Mouse (Mus musculus) heart, embryonic 13.5 days (tissue): ENCODE measurements around the gene Shank1. TPM values are rescaled to one million over a fixed set of nuclear protein-coding genes. Genes with fewer than 3 reads are reported as not detected.

Experiments
- ATAC-seq: fragments of 200-750 bp; cut with Nextera tagmentation; 2 replicates; pipeline ENCODE4 v1.8.0; 2017; ENCODE audit warnings: moderate TSS enrichment; ENCODE audit not compliant: insufficient number of reproducible peaks, low FRiP score, low TSS enrichment; ENCODE audit errors: extremely low read depth
- H3K27ac ChIP-seq: fragments of 300-500 bp; sonication (generic); replicated peaks from 2 replicates; pipeline ENCODE4 v1.5.1; 2015; ENCODE audit warnings: moderate library complexity, mild to moderate bottlenecking, inconsistent platforms
- H3K27me3 ChIP-seq: fragments of 300-500 bp; sonication (generic); replicated peaks from 2 replicates; pipeline ENCODE4 v1.6.1; 2015; ENCODE audit warnings: mild to moderate bottlenecking, inconsistent platforms
- H3K36me3 ChIP-seq: fragments of 300-500 bp; sonication (generic); 2 replicates; pipeline ENCODE4 v1.6.1; 2015; ENCODE audit warnings: mild to moderate bottlenecking, inconsistent platforms
- H3K4me1 ChIP-seq: fragments of 300-500 bp; sonication (generic); 2 replicates; pipeline ENCODE4 v1.6.1; 2015; ENCODE audit warnings: inconsistent platforms
- H3K4me2 ChIP-seq: fragments of 300-500 bp; sonication (generic); 2 replicates; pipeline ENCODE4 v1.6.1; 2015; ENCODE audit warnings: inconsistent platforms, mild to moderate bottlenecking, moderate library complexity
- H3K4me3 ChIP-seq: fragments of 300-500 bp; sonication (generic); 2 replicates; pipeline ENCODE4 v1.5.1; 2015; ENCODE audit warnings: moderate library complexity, mild to moderate bottlenecking, inconsistent platforms
- H3K9ac ChIP-seq: fragments of 300-500 bp; sonication (generic); 2 replicates; pipeline ENCODE4 v1.6.1; 2015; ENCODE audit warnings: inconsistent platforms, mild to moderate bottlenecking, moderate library complexity
- H3K9me3 ChIP-seq: fragments of 300-500 bp; sonication (generic); 2 replicates; pipeline ENCODE4 v1.6.1; 2016; ENCODE audit warnings: inconsistent platforms
- WGBS: fragments of 180-500 bp; shearing (Covaris S2); methylation state at CpG from one replicate; pipeline ENCODE4 v1.1.7; 2015; ENCODE audit warnings: mixed read lengths; 5-methylcytosine and 5-hydroxymethylcytosine counted together
- polyA plus RNA-seq: library from polyadenylated mRNA; unstranded; fragments of >200 nt; fragmentation: Nextera tagmentation; extraction: Ambion mirVana; gene quantifications from 2 replicates; pipeline ENCODE4 v1.2.1, GENCODE M21; 2015

Shank1 gene
- polyA plus RNA-seq, 1 experiment from 2014 or later, result 0.80 TPM

DNA sequence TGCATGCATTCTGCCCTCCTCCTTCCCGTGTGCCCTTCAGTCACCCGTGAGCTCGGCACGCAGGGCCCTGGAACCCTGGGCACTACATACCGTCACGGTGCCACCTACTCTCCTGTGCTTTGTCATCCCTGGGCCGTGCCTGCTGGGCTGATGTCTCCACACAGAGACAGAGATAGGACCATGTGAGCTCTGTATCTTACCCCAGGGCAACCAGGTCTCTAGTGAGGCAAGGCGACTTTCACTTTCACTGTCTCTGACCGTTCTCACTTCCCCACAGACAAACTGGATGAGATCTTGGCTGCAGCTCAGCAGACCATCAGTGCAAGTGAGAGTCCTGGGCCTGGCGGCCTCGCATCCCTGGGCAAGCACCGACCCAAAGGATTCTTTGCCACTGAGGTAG is 34.6 kb downstream of the Shank1 start:
- Histone ChIP-seq H3K4me1 (peaks cover 11% of the 10 kb centered on the region), H3K36me3 (no peaks in the 10 kb centered on the region), H3K4me3 (no peak overlapping the region), H3K9ac (no peak overlapping the region), H3K27ac (no peak overlapping the region), H3K9me3 (no peaks in the 10 kb centered on the region), H3K4me2 (no peak overlapping the region), H3K27me3 (peaks cover 95% of the 10 kb centered on the region)
- WGBS, result 54% methylated on average over 12 of the region's 12 CpGs
- no peak for ATAC-seq

DNA sequence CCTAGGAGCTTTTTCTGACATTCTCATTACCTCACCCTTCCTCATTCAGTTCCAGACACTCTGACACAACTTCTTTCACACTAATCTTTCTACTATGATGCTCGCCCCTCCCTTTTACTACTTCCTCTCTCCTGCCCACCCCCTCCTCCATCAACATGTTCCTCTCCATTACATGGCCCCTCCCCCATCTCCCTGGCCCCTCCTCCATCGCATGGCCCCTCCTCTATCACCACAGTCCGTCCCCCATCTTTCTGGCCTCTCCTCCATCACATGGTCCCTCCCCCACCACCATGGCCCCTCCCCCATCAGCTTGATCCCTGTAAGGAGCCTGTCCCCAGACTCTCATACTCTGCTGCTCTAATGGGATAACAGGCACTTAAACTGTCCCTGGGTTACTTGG is 39.0 kb downstream of the Shank1 start:
- 11% methylated on average over 3 of the region's 3 CpGs for WGBS
- no peaks in the 10 kb centered on the region for H3K36me3 ChIP-seq
- no peaks in the 10 kb centered on the region for H3K9me3 ChIP-seq
- no peak overlapping the region for H3K27ac ChIP-seq
- ATAC-seq, result no peak
- no peak overlapping the region for H3K4me2 ChIP-seq
- peaks cover 97% of the 10 kb centered on the region for H3K27me3 ChIP-seq
- peaks cover 28% of the 10 kb centered on the region for H3K4me1 ChIP-seq
- no peak overlapping the region for H3K4me3 ChIP-seq
- H3K9ac ChIP-seq, result no peak overlapping the region

DNA sequence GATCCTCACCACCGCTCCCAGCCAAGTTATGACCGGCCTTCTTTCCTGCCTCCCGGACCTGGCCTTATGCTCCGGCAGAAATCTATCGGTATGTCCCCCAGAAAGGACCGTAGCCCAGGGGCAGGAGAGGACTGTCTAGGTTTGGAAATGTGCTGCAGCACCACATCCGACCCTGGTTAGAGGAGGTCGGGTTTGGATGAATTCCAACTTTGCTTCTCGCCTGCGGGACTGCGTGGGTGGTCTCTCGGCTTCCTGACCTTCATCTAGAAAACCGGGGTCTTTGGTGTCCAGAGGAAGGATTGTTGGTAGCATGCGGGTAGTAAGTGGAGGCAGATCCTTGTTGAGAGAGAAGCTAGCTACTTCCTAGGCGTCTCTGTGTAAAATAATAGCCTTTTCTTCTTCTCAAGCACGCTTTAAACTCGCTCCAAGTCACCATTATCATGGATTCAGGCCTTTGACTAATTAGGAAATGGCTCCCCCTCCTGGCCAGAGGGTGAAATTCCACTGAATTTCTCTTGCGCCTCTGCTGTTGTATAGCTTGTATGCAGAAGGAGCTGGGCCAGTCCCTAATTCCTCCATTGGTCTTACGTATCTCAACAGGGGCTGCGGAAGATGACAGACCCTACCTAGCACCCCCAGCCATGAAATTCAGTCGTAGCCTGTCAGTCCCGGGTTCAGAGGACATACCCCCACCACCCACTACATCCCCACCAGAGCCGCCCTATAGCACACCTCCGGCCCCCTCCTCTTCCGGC is 41.1 kb downstream of the Shank1 start:
- no peak for ATAC-seq
- H3K4me3 ChIP-seq, result peak overlapping the region; percentile 41
- 5% methylated on average over 25 of the region's 25 CpGs for WGBS
- no peak overlapping the region for H3K27ac ChIP-seq
- H3K36me3 ChIP-seq, result no peaks in the 10 kb centered on the region
- H3K9ac ChIP-seq, result peak overlapping the region; percentile 70
- H3K27me3 ChIP-seq, result peaks cover 100% of the 10 kb centered on the region
- H3K4me2 ChIP-seq, result peak overlapping the region; percentile 72
- H3K9me3 ChIP-seq, result no peaks in the 10 kb centered on the region
- peaks cover 31% of the 10 kb centered on the region for H3K4me1 ChIP-seq

- Histone ChIP-seq H3K4me3 (peak overlapping the region; percentile 32), H3K4me1 (peaks cover 38% of the 10 kb centered on the region), H3K4me2 (peak overlapping the region; percentile 53), H3K36me3 (no peaks in the 10 kb centered on the region), H3K9ac (no peak overlapping the region), H3K27me3 (peaks cover 100% of the 10 kb centered on the region), H3K9me3 (no peaks in the 10 kb centered on the region), H3K27ac (no peak overlapping the region)
- ATAC-seq, result no peak; the same call in 1 of the 2 replicates
- 4% methylated on average over 71 of the region's 71 CpGs for WGBS
These were observed 42.1 kb downstream of the Shank1 start for GRCm38 (mm10) chr7:44351881-44352749.

GRCm38 (mm10) chr7:44352750-44353600 is 42.9 kb downstream of the Shank1 start:
- ATAC-seq, result no peak
- WGBS, result 3% methylated on average over 71 of the region's 71 CpGs
- Histone ChIP-seq H3K4me3 (peak overlapping the region; percentile 32), H3K4me2 (peak overlapping the region; percentile 53), H3K36me3 (no peaks in the 10 kb centered on the region), H3K9ac (peak overlapping the region; percentile 38), H3K27ac (no peak overlapping the region), H3K4me1 (peaks cover 47% of the 10 kb centered on the region), H3K27me3 (peaks cover 100% of the 10 kb centered on the region), H3K9me3 (no peaks in the 10 kb centered on the region)

DNA sequence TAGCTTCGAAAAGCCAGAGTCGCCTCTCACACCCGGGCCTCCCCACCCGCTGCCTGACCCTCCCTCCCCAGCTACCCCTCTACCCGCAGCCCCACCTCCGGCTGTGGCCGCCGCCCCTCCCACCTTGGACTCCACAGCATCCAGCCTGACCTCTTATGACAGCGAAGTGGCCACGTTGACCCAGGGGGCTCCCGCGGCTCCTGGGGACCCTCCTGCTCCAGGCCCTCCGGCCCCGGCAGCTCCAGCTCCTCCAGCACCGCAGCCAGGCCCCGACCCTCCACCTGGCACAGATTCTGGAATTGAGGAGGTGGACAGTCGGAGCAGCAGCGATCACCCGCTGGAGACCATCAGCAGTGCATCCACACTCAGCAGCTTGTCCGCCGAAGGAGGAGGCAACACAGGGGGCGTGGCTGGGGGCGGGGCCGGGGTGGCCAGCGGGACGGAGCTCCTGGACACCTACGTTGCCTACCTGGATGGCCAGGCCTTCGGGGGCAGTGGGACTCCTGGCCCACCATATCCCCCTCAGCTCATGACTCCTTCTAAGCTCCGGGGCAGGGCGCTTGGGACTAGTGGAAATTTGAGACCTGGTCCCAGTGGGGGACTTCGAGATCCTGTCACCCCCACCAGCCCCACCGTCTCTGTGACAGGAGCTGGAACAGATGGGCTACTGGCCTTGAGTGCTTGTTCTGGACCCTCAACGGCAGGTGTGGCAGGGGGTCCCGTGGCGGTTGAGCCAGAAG is 43.7 kb downstream of the Shank1 start:
- WGBS, result 2% methylated on average over 35 of the region's 35 CpGs
- Histone ChIP-seq H3K9ac (peak overlapping the region; percentile 38), H3K4me2 (peak overlapping the region; percentile 53), H3K9me3 (no peaks in the 10 kb centered on the region), H3K27ac (no peak overlapping the region), H3K36me3 (no peaks in the 10 kb centered on the region), H3K4me3 (peak overlapping the region; percentile 32), H3K4me1 (peaks cover 51% of the 10 kb centered on the region), H3K27me3 (peaks cover 97% of the 10 kb centered on the region)
- no peak for ATAC-seq

DNA sequence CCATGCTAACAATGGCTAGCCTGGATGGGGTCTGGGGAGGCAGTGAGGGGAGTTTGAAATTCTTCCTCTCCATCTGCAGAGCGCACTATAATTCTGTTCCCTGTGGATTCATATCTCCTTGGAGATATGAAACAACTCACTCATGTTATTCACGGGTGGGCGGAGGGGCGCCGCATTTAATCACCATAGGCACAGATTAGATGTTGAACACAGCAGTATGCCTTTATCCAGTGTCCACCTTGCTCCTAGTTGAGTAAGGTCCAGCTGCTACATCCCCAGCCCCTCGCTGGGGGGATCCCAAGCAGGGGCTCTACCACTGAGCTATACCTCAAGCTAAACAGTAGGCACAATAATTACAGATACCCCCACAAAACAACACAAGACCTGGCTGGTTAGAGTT is 45.4 kb downstream of the Shank1 start:
- Histone ChIP-seq H3K4me3 (no peak overlapping the region), H3K27ac (no peak overlapping the region), H3K9me3 (no peaks in the 10 kb centered on the region), H3K27me3 (peaks cover 91% of the 10 kb centered on the region), H3K36me3 (no peaks in the 10 kb centered on the region), H3K9ac (no peak overlapping the region), H3K4me2 (no peak overlapping the region), H3K4me1 (peaks cover 61% of the 10 kb centered on the region)
- no peak for ATAC-seq
- WGBS, result 54% methylated on average over 6 of the region's 6 CpGs

DNA sequence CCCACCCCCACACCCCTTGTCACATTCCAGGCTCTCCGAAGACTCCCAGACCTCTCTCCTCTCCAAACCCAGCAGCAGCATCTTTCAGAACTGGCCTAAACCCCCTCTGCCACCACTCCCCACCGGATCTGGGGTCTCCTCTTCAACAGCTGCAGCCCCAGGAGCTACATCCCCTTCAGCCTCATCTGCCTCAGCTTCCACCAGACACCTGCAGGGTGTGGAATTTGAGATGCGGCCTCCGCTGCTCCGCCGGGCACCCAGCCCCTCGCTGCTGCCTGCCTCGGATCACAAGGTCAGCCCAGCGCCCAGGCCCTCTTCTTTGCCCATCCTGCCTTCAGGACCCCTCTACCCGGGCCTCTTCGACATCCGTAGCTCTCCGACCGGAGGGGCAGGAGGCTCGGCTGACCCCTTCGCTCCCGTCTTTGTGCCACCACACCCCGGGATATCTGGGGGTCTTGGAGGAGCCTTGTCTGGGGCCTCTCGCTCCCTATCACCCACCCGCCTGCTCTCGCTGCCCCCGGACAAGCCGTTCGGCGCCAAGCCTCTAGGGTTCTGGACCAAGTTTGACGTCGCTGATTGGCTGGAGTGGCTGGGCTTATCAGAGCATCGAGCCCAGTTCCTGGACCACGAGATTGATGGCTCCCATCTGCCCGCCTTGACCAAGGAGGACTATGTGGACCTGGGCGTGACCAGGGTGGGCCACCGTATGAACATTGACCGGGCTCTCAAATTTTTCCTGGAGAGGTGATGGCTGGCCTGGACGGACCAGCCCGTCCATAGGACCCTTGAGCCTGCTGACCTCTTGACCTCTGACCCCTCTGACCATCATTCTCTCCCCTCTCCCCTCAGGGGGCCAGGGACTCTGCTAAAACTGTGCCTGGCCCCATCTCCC is 46.8 kb downstream of the Shank1 start:
- Histone ChIP-seq H3K4me1 (peaks cover 60% of the 10 kb centered on the region), H3K36me3 (no peaks in the 10 kb centered on the region), H3K27ac (no peak overlapping the region), H3K4me3 (peak overlapping the region; percentile 33), H3K9ac (peak overlapping the region; percentile 53), H3K9me3 (no peaks in the 10 kb centered on the region), H3K27me3 (peaks cover 89% of the 10 kb centered on the region), H3K4me2 (peak overlapping the region; percentile 59)
- 2% methylated on average over 35 of the region's 35 CpGs for WGBS
- no peak for ATAC-seq

DNA sequence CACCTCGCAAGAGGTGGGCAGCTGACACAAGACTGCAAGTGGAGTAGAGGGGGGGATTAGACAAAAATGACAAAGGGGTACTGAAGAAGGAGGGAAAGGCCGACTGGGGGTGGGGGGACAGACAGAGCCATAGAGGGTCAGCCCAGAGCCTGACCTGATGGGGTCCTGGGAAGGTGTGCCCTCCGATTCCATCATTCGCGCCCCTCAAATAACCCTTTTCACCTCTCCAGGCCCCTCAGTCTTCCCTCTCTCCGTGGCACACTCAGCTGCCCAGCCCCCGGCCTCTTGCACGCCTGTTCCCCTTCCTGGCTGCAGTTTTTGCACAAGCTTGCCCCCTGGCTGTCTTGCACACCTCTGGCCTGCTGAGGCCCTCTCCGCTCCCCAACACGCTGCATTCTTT is 47.5 kb downstream of the Shank1 start:
- Histone ChIP-seq H3K27ac (no peak overlapping the region), H3K27me3 (peaks cover 89% of the 10 kb centered on the region), H3K4me2 (peak overlapping the region; percentile 59), H3K9ac (peak overlapping the region; percentile 53; the same call in 1 of the 2 replicates), H3K4me1 (peaks cover 55% of the 10 kb centered on the region), H3K9me3 (no peaks in the 10 kb centered on the region), H3K4me3 (peak overlapping the region; percentile 33), H3K36me3 (no peaks in the 10 kb centered on the region)
- ATAC-seq, result no peak
- WGBS, result 13% methylated on average over 10 of the region's 10 CpGs

GRCm38 (mm10) chr7:44358012-44358411 is 48.0 kb downstream of the Shank1 start:
- Histone ChIP-seq H3K36me3 (no peaks in the 10 kb centered on the region), H3K4me1 (peaks cover 51% of the 10 kb centered on the region), H3K4me3 (peak overlapping the region; percentile 33; the same call in 1 of the 2 replicates), H3K9ac (0 out of 2 replicates have a peak overlapping the region, but pooled peaks have one; percentile 53), H3K27me3 (peaks cover 89% of the 10 kb centered on the region), H3K4me2 (peak overlapping the region; percentile 59), H3K27ac (no peak overlapping the region), H3K9me3 (no peaks in the 10 kb centered on the region)
- no peak for ATAC-seq
- WGBS, result 14% methylated on average over 5 of the region's 5 CpGs
